Mouse (Mus musculus): Measurements from ENCODE around the gene Iqgap2.

GRCm38 (mm10) chr13:95859271-95859670, 32.5 kb downstream of the Iqgap2 start:
- TF ChIP-seq CTCF (IDR thresholded peaks at IDR 0.05; ENCODE audit: extremely low read depth, insufficient read length, insufficient replicate concordance, low read depth, low read length): no peak
- TF ChIP-seq POLR2A (IDR thresholded peaks at IDR 0.05; ENCODE audit: low read depth, low read length): no peak
